Mouse (Mus musculus) MEL (cell line): Measurements from ENCODE around the gene 4930447C04Rik. TPM values are rescaled to one million over a fixed set of nuclear protein-coding genes. Genes with fewer than 3 reads are reported as not detected.

Source experiments
- DNase-seq: peaks from one replicate; pipeline ENCODE4 v3.0.0; 2011; ENCODE audit warnings: low read depth, low spot score
- H3K27ac ChIP-seq: 2 replicates; pipeline ENCODE4 v1.5.1; 2012; ENCODE audit warnings: low read depth, mild to moderate bottlenecking, control low read depth, low read length, moderate library complexity; ENCODE audit not compliant: control insufficient read depth
- H3K27me3 ChIP-seq, 2 experiments: fragments of 150-350 bp in 1 of 2; sonication (generic) in 1 of 2; 2 replicates each; pipeline ENCODE4 v1.6.1; 2012; ENCODE audit warnings: low read length in 2 of 2, mild to moderate bottlenecking in 2 of 2, improper control_type of control experiment in 1 of 2, moderate library complexity in 1 of 2; ENCODE audit not compliant: insufficient read depth in 2 of 2, control insufficient read depth in 1 of 2
- H3K36me3 ChIP-seq, 2 experiments: 2 replicates each; pipeline ENCODE4 v1.6.1; 2012 to 2014; ENCODE audit warnings: low read length in 2 of 2, improper control_type of control experiment in 1 of 2, inconsistent platforms in 1 of 2, mild to moderate bottlenecking in 1 of 2; ENCODE audit not compliant: insufficient read depth in 2 of 2, control insufficient read depth in 1 of 2
- H3K4me1 ChIP-seq, 2 experiments: fragments of 150-350 bp in 1 of 2; sonication (generic) in 1 of 2; 2 replicates each; pipeline ENCODE4 v1.6.1; 2012; ENCODE audit warnings: low read length in 2 of 2, improper control_type of control experiment in 1 of 2, mild to moderate bottlenecking in 1 of 2; ENCODE audit not compliant: insufficient read depth in 2 of 2, control insufficient read depth in 1 of 2
- H3K4me3 ChIP-seq, 2 experiments: fragments of 150-350 bp in 1 of 2; sonication (generic) in 1 of 2; 2 replicates each; pipeline ENCODE4 v1.5.1; 2012; ENCODE audit warnings: low read depth in 2 of 2, low read length in 2 of 2, mild to moderate bottlenecking in 2 of 2, moderate library complexity in 2 of 2, control low read depth in 1 of 2, improper control_type of control experiment in 1 of 2; ENCODE audit not compliant: control insufficient read depth in 1 of 2, insufficient read depth in 1 of 2
- H3K79me2 ChIP-seq: 2 replicates; pipeline ENCODE4 v1.6.1; 2012; ENCODE audit warnings: mild to moderate bottlenecking, low read length, moderate library complexity; ENCODE audit not compliant: control insufficient read depth, poor library complexity, insufficient read depth
- H3K9ac ChIP-seq: 2 replicates; pipeline ENCODE4 v1.6.1; 2012; ENCODE audit warnings: low read depth, mild to moderate bottlenecking, control low read depth, low read length, moderate library complexity; ENCODE audit not compliant: control insufficient read depth, poor library complexity, severe bottlenecking
- H3K9me3 ChIP-seq: fragments of 150-350 bp; sonication (generic); replicated peaks from 2 replicates; pipeline ENCODE4 v1.6.1; 2012; ENCODE audit warnings: mild to moderate bottlenecking, low read length, improper control_type of control experiment, moderate library complexity; ENCODE audit not compliant: insufficient read depth
- CHD1 ChIP-seq: IDR thresholded peaks from 2 replicates; pipeline ENCODE4 v1.6.1; 2012; ENCODE audit warnings: low read depth, mild to moderate bottlenecking, inconsistent platforms, low read length, improper control_type of control experiment
- CTCF ChIP-seq, 3 experiments: IDR thresholded peaks in 2 of 3; conservative IDR thresholded peaks in 1 of 3; 2 replicates each; pipeline ENCODE4 v1.5.1; 2011 to 2012; ENCODE audit warnings: low read length in 3 of 3, low read depth in 2 of 3, mild to moderate bottlenecking in 2 of 3, improper control_type of control experiment in 1 of 3, inconsistent platforms in 1 of 3, mixed read lengths in 1 of 3, moderate library complexity in 1 of 3; ENCODE audit not compliant: control insufficient read depth in 1 of 3, insufficient read depth in 1 of 3, poor library complexity in 1 of 3, severe bottlenecking in 1 of 3
- ELF1 ChIP-seq: IDR thresholded peaks from 2 replicates; pipeline ENCODE4 v1.6.1; 2014; ENCODE audit warnings: low read depth, mild to moderate bottlenecking, inconsistent platforms, low read length, improper control_type of control experiment, moderate library complexity
- GATA1 ChIP-seq: IDR thresholded peaks from 2 replicates; pipeline ENCODE4 v1.6.1; 2011; ENCODE audit warnings: low read depth, low read length, improper control_type of control experiment
- JUND ChIP-seq: IDR thresholded peaks from 2 replicates; pipeline ENCODE4 v1.6.1; 2011; ENCODE audit warnings: low read depth, mild to moderate bottlenecking, improper control_type of control experiment, low read length
- MAFK ChIP-seq: IDR thresholded peaks from 2 replicates; pipeline ENCODE4 v1.6.1; 2011; ENCODE audit warnings: low read depth, mild to moderate bottlenecking, low read length, improper control_type of control experiment, borderline replicate concordance
- MAX ChIP-seq: IDR thresholded peaks from 2 replicates; pipeline ENCODE4 v1.6.1; 2011; ENCODE audit warnings: low read length, improper control_type of control experiment
- MYC ChIP-seq: IDR thresholded peaks from 2 replicates; pipeline ENCODE4 v1.6.1; 2011; ENCODE audit warnings: low read depth, mild to moderate bottlenecking, low read length, improper control_type of control experiment, moderate library complexity
- POLR2AphosphoS2 ChIP-seq: IDR thresholded peaks from 2 replicates; pipeline ENCODE4 v1.6.1; 2011; ENCODE audit warnings: low read length, improper control_type of control experiment
- RAD21 ChIP-seq: IDR thresholded peaks from 2 replicates; pipeline ENCODE4 v1.6.1; 2011; ENCODE audit warnings: mild to moderate bottlenecking, low read depth, low read length, improper control_type of control experiment
- SIN3A ChIP-seq: IDR thresholded peaks from 2 replicates; pipeline ENCODE4 v1.6.1; 2012; ENCODE audit warnings: low read length, improper control_type of control experiment, inconsistent platforms
- SMC3 ChIP-seq: IDR thresholded peaks from 2 replicates; pipeline ENCODE4 v1.6.1; 2011; ENCODE audit warnings: low read depth, low read length, improper control_type of control experiment
- TAL1 ChIP-seq: IDR thresholded peaks from 2 replicates; pipeline ENCODE4 v1.6.1; 2012; ENCODE audit warnings: mild to moderate bottlenecking, inconsistent platforms, low read length, moderate library complexity, mixed read lengths
- TBP ChIP-seq: IDR thresholded peaks from 2 replicates; pipeline ENCODE4 v1.8.0; 2011; ENCODE audit warnings: low read depth, low read length, improper control_type of control experiment
- TCF12 ChIP-seq: IDR thresholded peaks from 2 replicates; pipeline ENCODE4 v1.6.1; 2014; ENCODE audit warnings: low read depth, mild to moderate bottlenecking, inconsistent platforms, low read length, improper control_type of control experiment, moderate library complexity
- UBTF ChIP-seq: IDR thresholded peaks from 2 replicates; pipeline ENCODE4 v1.6.1; 2012; ENCODE audit warnings: low read depth, mild to moderate bottlenecking, inconsistent platforms, low read length, improper control_type of control experiment, moderate library complexity, borderline replicate concordance; ENCODE audit not compliant: insufficient read depth
- polyA plus RNA-seq, 2 experiments: library from polyadenylated mRNA; stranded (reverse) in 1 of 2; unstranded in 1 of 2; fragments of >175 nt in 1 of 2; fragments of >200 nt in 1 of 2; gene quantifications; 2 replicates each; pipeline versions ENCODE4 v1.2.1 to v1.2.4; 2012; ENCODE audit warnings: low replicate concordance in 2 of 2, low read depth in 1 of 2; ENCODE audit not compliant: insufficient read length in 2 of 2, insufficient read depth in 1 of 2, missing spikeins in 1 of 2
- total RNA-seq: library from RNA; depleted of rRNA; stranded (reverse); fragments of 300-350 nt; gene quantifications from 2 replicates; pipeline ENCODE4 v1.2.3, GENCODE M21; 2012

The 4930447C04Rik gene
- total and polyA plus RNA-seq, 3 experiments, result not detected

GRCm38 (mm10) chr12:72962761-72963160 lies 22.2 kb upstream of the 4930447C04Rik start:
- TF ChIP-seq JUND, result no peak
- TF ChIP-seq RAD21, result peak; percentile 31
- TF ChIP-seq MAX, result no peak
- peak; percentile 20; the same call in 1 of the 2 replicates for TF ChIP-seq SMC3
- no peak for TF ChIP-seq ELF1
- TF ChIP-seq CTCF (IDR thresholded peaks at IDR 0.05 in 2 of 3, conservative IDR thresholded peaks at IDR 0.05 in 1 of 3; ENCODE audit: control insufficient read depth in 1 of 3, insufficient read depth in 1 of 3, low read depth in 2 of 3, low read length in 3 of 3, poor library complexity in 1 of 3, severe bottlenecking in 1 of 3), result peak in 2 of 3 experiments; percentile 3 to 34; a peak in 2 of 6 replicates
- Histone ChIP-seq H3K9ac (no peak overlapping the region), H3K27ac (no peak overlapping the region), H3K27me3 (peaks cover 8% of the 10 kb centered on the region in 2 experiments; a peak in 3 of 4 replicates), H3K36me3 (no peaks in the 10 kb centered on the region), H3K4me1 (no peaks in the 10 kb centered on the region), H3K4me3 (no peak overlapping the region), H3K9me3 (no peaks in the 10 kb centered on the region), H3K79me2 (no peaks in the 10 kb centered on the region)
- peak; percentile 9 for DNase-seq

GRCm38 (mm10) chr12:72958446-72958845 lies 17.9 kb upstream of the 4930447C04Rik start:
- Histone ChIP-seq H3K27ac (no peak overlapping the region), H3K4me3 (no peak overlapping the region)
- TF ChIP-seq CHD1 (no peak), SIN3A (no peak), TCF12 (no peak), MYC (no peak), MAFK (no peak), MAX (no peak), GATA1 (no peak), POLR2AphosphoS2 (no peak)

GRCm38 (mm10) chr12:72957829-72958424 lies 17.4 kb upstream of the 4930447C04Rik start:
- TF ChIP-seq UBTF, result no peak
- no peak for TF ChIP-seq TAL1
- no peak for TF ChIP-seq TBP
- TF ChIP-seq, all 39 proteins: peak for 0
- no peak for DNase-seq
- Histone ChIP-seq H3K4me3 (no peak overlapping the region), H3K9ac (no peak overlapping the region), H3K9me3 (no peaks in the 10 kb centered on the region), H3K36me3 (no peaks in the 10 kb centered on the region), H3K27ac (no peak overlapping the region), H3K4me1 (no peaks in the 10 kb centered on the region), H3K27me3 (peaks cover 3 to 12% of the 10 kb centered on the region in 2 experiments; a peak in 3 of 4 replicates), H3K79me2 (no peaks in the 10 kb centered on the region)

More at GRCm38 (mm10) chr12:72958446-72958845, 17.9 kb upstream of the 4930447C04Rik start:
- no peaks in the 10 kb centered on the region for H3K36me3 ChIP-seq
- H3K27me3 ChIP-seq, result peaks cover 3 to 12% of the 10 kb centered on the region in 2 experiments; a peak in 3 of 4 replicates
- H3K79me2 ChIP-seq, result no peaks in the 10 kb centered on the region
- H3K9ac ChIP-seq, result no peak overlapping the region
- no peaks in the 10 kb centered on the region for H3K9me3 ChIP-seq
- DNase-seq, result no peak
- no peaks in the 10 kb centered on the region for H3K4me1 ChIP-seq
